Mouse (Mus musculus) bone marrow macrophage, adult 2 months (primary cell): ENCODE data around the gene 1810046K07Rik. TPM values are rescaled to one million over a fixed set of nuclear protein-coding genes. Genes with fewer than 3 reads are reported as not detected.

ENCODE experiments used
- H3K27ac ChIP-seq: 2 replicates; pipeline ENCODE4 v1.5.1; 2012; ENCODE audit warnings: low read depth, low read length; ENCODE audit not compliant: insufficient read depth
- H3K4me1 ChIP-seq: 2 replicates; pipeline ENCODE4 v1.6.1; 2012; ENCODE audit warnings: low read length; ENCODE audit not compliant: control insufficient read depth, insufficient read depth
- H3K4me3 ChIP-seq: 2 replicates; pipeline ENCODE4 v1.5.1; 2012; ENCODE audit warnings: mild to moderate bottlenecking, low read length, moderate library complexity; ENCODE audit not compliant: insufficient read depth
- CTCF ChIP-seq: IDR thresholded peaks from 2 replicates; pipeline ENCODE4 v1.5.1; 2012; ENCODE audit warnings: low read depth, mild to moderate bottlenecking, low read length, moderate library complexity
- POLR2A ChIP-seq: IDR thresholded peaks from 2 replicates; pipeline ENCODE4 v1.6.1; 2012; ENCODE audit warnings: mild to moderate bottlenecking, low read depth, low read length, borderline replicate concordance
- polyA plus RNA-seq: library from polyadenylated mRNA; stranded (reverse); fragments of >200 nt; gene quantifications from 2 replicates; pipeline ENCODE4 v1.2.4, GENCODE M21; 2012; ENCODE audit not compliant: missing spikeins, insufficient read depth, insufficient read length

Gene 1810046K07Rik
- polyA plus RNA-seq, 1 experiment: not detected

- no peaks in the 10 kb centered on the region for H3K4me1 ChIP-seq
- TF ChIP-seq CTCF (no peak), POLR2A (no peak)
Measured at GRCm38 (mm10) chr9:51326619-51327554, 1.8 kb downstream of the 1810046K07Rik start.

GRCm38 (mm10) chr9:51324406-51325065, 4.2 kb downstream of the 1810046K07Rik start:
- H3K27ac ChIP-seq: no peak overlapping the region
- no peak overlapping the region for H3K4me3 ChIP-seq
- no peak for TF ChIP-seq CTCF
- no peaks in the 10 kb centered on the region for H3K4me1 ChIP-seq

More at GRCm38 (mm10) chr9:51326619-51327554, 1.8 kb downstream of the 1810046K07Rik start:
- Histone ChIP-seq H3K4me3 (no peak overlapping the region), H3K27ac (no peak overlapping the region)

- TF ChIP-seq POLR2A (no peak), CTCF (no peak)
- H3K4me1 ChIP-seq: no peaks in the 10 kb centered on the region
- no peak overlapping the region for H3K4me3 ChIP-seq
- H3K27ac ChIP-seq: no peak overlapping the region
Measured at GRCm38 (mm10) chr9:51320096-51320495, 8.6 kb downstream of the 1810046K07Rik start.

- TF ChIP-seq POLR2A: no peak
- no peak for TF ChIP-seq CTCF
- no peak overlapping the region for H3K27ac ChIP-seq
- no peak overlapping the region for H3K4me3 ChIP-seq
- no peaks in the 10 kb centered on the region for H3K4me1 ChIP-seq
Measured at GRCm38 (mm10) chr9:51318246-51318645, 10.5 kb downstream of the 1810046K07Rik start.

GRCm38 (mm10) chr9:51317322-51317721, 11.4 kb downstream of the 1810046K07Rik start:
- no peak for TF ChIP-seq CTCF
- no peak for TF ChIP-seq POLR2A

GRCm38 (mm10) chr9:51315402-51316063, 13.2 kb downstream of the 1810046K07Rik start:
- TF ChIP-seq CTCF (no peak), POLR2A (no peak)
- Histone ChIP-seq H3K4me1 (no peaks in the 10 kb centered on the region), H3K27ac (no peak overlapping the region), H3K4me3 (no peak overlapping the region)

More at GRCm38 (mm10) chr9:51317322-51317721, 11.4 kb downstream of the 1810046K07Rik start:
- no peak overlapping the region for H3K4me3 ChIP-seq
- H3K27ac ChIP-seq: no peak overlapping the region
- no peaks in the 10 kb centered on the region for H3K4me1 ChIP-seq

- no peak overlapping the region for H3K4me3 ChIP-seq
- no peaks in the 10 kb centered on the region for H3K4me1 ChIP-seq
- no peak for TF ChIP-seq POLR2A
- no peak for TF ChIP-seq CTCF
- H3K27ac ChIP-seq: no peak overlapping the region
Measured at GRCm38 (mm10) chr9:51312554-51313317, 16.0 kb downstream of the 1810046K07Rik start.

- Histone ChIP-seq H3K27ac (no peak overlapping the region), H3K4me1 (no peaks in the 10 kb centered on the region), H3K4me3 (no peak overlapping the region)
- TF ChIP-seq POLR2A: no peak
- no peak for TF ChIP-seq CTCF
Measured at GRCm38 (mm10) chr9:51310515-51310914, 18.2 kb downstream of the 1810046K07Rik start.

- Histone ChIP-seq H3K4me3 (no peak overlapping the region), H3K4me1 (no peaks in the 10 kb centered on the region), H3K27ac (no peak overlapping the region)
- TF ChIP-seq POLR2A (no peak), CTCF (no peak)
Measured at GRCm38 (mm10) chr9:51306351-51306750, 22.4 kb downstream of the 1810046K07Rik start.
